Mouse (Mus musculus): ENCODE results near the gene Pla2g7.

DNA sequence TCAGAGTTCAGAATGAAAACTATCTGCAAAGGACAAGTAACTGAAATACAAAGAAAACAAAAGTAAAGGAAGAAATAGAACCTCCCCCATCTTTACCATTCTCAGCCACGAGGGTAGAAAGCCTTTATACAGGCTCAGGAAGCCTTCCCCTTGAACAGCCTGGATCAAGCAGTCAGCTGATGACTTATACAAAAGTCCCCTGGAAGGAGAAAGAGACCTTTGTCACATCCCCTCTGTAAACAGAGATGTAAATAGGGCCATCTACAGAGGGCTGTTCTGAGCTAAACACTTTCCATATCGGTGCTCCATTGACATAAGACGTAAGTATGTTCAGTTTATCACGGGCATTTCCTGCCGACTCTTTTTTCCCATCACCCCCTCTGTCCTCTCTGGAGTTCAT lies 79.0 kb downstream of the Pla2g7 start:
- TF ChIP-seq CTCF (IDR thresholded peaks at IDR 0.05; ENCODE audit: control insufficient read depth, insufficient read depth, insufficient replicate concordance, low read depth, low read length) (no peak), POLR2A (IDR thresholded peaks at IDR 0.05; ENCODE audit: control insufficient read depth, low read depth, low read length) (no peak)
